Mouse (Mus musculus) heart, adult 2 months (tissue): ENCODE data around the gene Shank1.

Experiments used
- CTCF ChIP-seq: fragments of 200-600 bp; IDR thresholded peaks from 2 replicates; pipeline ENCODE4 v1.8.1; 2022; ENCODE audit warnings: antibody characterized with exemption, mild to moderate bottlenecking, moderate library complexity
- POLR2A ChIP-seq: fragments of 200-500 bp; IDR thresholded peaks from 2 replicates; pipeline ENCODE4 v1.6.1; 2011; ENCODE audit warnings: mild to moderate bottlenecking, low read depth, low read length, control low read depth; ENCODE audit not compliant: insufficient read depth

- peak; percentile 40; the same call in 1 of the 2 replicates for TF ChIP-seq POLR2A
- TF ChIP-seq CTCF, result no peak
Measured at GRCm38 (mm10) chr7:44405346-44406014, 95.4 kb downstream of the Shank1 start.
